Mouse (Mus musculus): ENCODE results near the gene Med12l. TPM values are rescaled to one million over a fixed set of nuclear protein-coding genes. Genes with fewer than 3 reads are reported as not detected.

The Med12l gene
- 3.9 and 4.5 TPM in 2 replicates for polyA plus RNA-seq (2016; fragmentation: Nextera tagmentation; extraction: Ambion mirVana)

GRCm38 (mm10) chr3:59005271-59005995 lies at the start of gene Med12l:
Gene Med12l (plus strand): TSS chr3:59005825.
- Histone ChIP-seq H3K9me3 (no peaks in the 10 kb centered on the region), H3K4me3 (peak within 1 kb of the TSS; percentile 83), H3K36me3 (no peaks in the 10 kb centered on the region), H3K4me2 (replicated peaks) (peak within 1 kb of the TSS; percentile 87), H3K27me3 (replicated peaks) (no peaks in the 10 kb centered on the region), H3K9ac (peak within 1 kb of the TSS; percentile 75), H3K27ac (peak within 1 kb of the TSS; percentile 89), H3K4me1 (peaks cover 7% of the 10 kb centered on the region; the same call in 1 of the 2 replicates)
- peak; percentile 76 for ATAC-seq (ENCODE audit: low FRiP score, low read depth)
- WGBS = under 1% methylated on average over 69 of the region's 69 CpGs

- Histone ChIP-seq H3K27ac (no peak overlapping the region), H3K9ac (no peak overlapping the region), H3K4me2 (replicated peaks) (no peak overlapping the region), H3K4me3 (no peak overlapping the region), H3K36me3 (no peaks in the 10 kb centered on the region), H3K9me3 (no peaks in the 10 kb centered on the region), H3K4me1 (no peaks in the 10 kb centered on the region), H3K27me3 (replicated peaks) (no peaks in the 10 kb centered on the region)
- no peak for ATAC-seq (ENCODE audit: low FRiP score, low read depth)
- 90% methylated on average over 1 of the region's 1 CpGs for WGBS
Measured at GRCm38 (mm10) chr3:58961166-58961565, 44.5 kb upstream of the Med12l start.

DNA sequence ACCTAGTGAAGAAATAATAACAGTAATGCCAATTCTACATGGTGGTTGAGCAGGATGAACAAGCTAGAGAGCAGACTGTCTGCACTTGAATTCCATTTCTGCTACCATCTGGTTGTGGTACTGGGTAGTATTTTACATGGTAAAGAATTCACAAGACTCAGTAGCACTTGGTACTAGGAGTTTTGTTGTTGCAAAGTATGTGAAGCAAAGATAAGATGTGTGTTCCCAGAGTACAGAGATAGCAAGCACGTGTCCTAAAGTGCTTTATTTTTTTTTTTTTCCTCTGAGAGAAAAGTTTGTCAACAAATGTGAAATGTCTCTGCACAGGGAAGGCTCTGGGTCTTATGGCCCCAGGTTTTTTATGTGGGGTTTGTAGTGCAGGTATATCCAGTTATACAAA lies 28.2 kb upstream of the Med12l start:
- Histone ChIP-seq H3K9me3 (no peaks in the 10 kb centered on the region), H3K27ac (no peak overlapping the region), H3K4me2 (replicated peaks) (no peak overlapping the region), H3K4me3 (no peak overlapping the region), H3K4me1 (no peaks in the 10 kb centered on the region), H3K27me3 (replicated peaks) (no peaks in the 10 kb centered on the region), H3K9ac (no peak overlapping the region), H3K36me3 (no peaks in the 10 kb centered on the region)
- no peak for ATAC-seq (ENCODE audit: low FRiP score, low read depth)
- WGBS = 95% methylated on average over 1 of the region's 1 CpGs

DNA sequence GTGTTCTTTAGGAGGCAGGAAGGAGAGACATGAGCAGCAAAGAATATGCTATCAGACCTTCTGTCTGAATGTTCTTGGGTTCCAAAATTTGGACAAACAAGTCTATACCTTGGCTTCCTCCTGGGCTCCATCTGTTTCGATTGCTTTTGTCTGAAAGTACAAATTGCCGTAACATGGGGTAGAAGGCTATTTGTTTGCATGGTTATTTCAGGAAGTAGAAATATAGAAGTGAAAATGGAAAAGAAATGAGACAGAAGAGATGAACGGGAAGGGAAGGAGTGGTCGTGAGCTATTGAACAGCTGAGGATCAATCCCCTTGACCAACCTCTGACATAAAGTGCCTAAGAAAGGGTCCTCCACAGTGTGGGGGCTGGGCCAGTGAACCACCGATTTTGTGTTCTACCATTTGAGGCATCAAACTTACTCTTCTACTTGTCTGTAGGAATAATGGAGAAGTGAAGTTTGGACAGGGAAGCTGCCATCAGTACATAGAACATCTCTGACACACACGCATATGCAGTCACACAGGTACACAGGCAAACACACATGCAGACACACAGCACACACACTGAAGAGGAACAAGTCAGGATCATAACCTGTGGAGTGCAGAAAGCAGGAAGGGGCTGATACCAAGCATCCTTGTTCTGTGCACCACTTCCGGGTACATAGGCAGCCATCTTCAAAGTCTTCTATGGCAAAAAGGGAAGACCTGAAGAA lies 27.6 kb upstream of the Med12l start:
- no peak for ATAC-seq (ENCODE audit: low FRiP score, low read depth)
- H3K27ac ChIP-seq = no peak overlapping the region
- H3K4me2 ChIP-seq (replicated peaks) = no peak overlapping the region
- H3K4me3 ChIP-seq = no peak overlapping the region
- 89% methylated on average over 7 of the region's 7 CpGs for WGBS
- no peaks in the 10 kb centered on the region for H3K36me3 ChIP-seq
- H3K27me3 ChIP-seq (replicated peaks) = no peaks in the 10 kb centered on the region
- H3K9me3 ChIP-seq = no peaks in the 10 kb centered on the region
- H3K4me1 ChIP-seq = no peaks in the 10 kb centered on the region
- H3K9ac ChIP-seq = no peak overlapping the region

DNA sequence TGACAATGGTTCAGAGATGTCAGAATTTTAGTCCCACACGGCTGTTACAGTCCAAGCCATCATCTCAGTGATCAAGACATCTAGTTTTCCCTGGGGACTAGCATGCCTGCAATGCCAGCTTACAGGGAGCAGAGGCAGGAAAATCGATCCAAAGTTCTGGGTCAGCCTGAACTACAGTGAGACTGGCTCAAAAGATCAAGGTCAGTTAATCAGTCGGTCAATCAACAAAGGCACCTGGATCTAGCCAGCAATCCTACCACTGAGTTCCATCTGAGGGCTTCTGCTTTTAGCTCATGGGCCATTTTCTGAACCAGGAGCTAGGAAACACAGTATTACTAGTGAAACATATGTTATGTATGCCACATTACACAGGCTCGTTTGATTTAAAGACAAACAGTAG lies 25.0 kb upstream of the Med12l start:
- WGBS = 75% methylated on average over 4 of the region's 4 CpGs
- H3K4me1 ChIP-seq = no peaks in the 10 kb centered on the region
- no peak overlapping the region for H3K4me2 ChIP-seq (replicated peaks)
- no peak for ATAC-seq (ENCODE audit: low FRiP score, low read depth)
- no peaks in the 10 kb centered on the region for H3K36me3 ChIP-seq
- no peaks in the 10 kb centered on the region for H3K9me3 ChIP-seq
- H3K27me3 ChIP-seq (replicated peaks) = no peaks in the 10 kb centered on the region
- no peak overlapping the region for H3K27ac ChIP-seq
- H3K4me3 ChIP-seq = no peak overlapping the region
- no peak overlapping the region for H3K9ac ChIP-seq

GRCm38 (mm10) chr3:58982896-58983837 lies 22.5 kb upstream of the Med12l start:
- Histone ChIP-seq H3K4me2 (replicated peaks) (peak overlapping the region; percentile 35; the same call in 1 of the 2 replicates), H3K4me3 (no peak overlapping the region), H3K27ac (no peak overlapping the region), H3K9ac (no peak overlapping the region), H3K4me1 (no peaks in the 10 kb centered on the region), H3K27me3 (replicated peaks) (0 out of 2 replicates have a peak, but pooled peaks cover under 1% of the 10 kb centered on the region), H3K9me3 (no peaks in the 10 kb centered on the region), H3K36me3 (no peaks in the 10 kb centered on the region)
- ATAC-seq (ENCODE audit: low FRiP score, low read depth) = peak; percentile 50; the same call in 1 of the 2 replicates
- WGBS = 54% methylated on average over 15 of the region's 15 CpGs

DNA sequence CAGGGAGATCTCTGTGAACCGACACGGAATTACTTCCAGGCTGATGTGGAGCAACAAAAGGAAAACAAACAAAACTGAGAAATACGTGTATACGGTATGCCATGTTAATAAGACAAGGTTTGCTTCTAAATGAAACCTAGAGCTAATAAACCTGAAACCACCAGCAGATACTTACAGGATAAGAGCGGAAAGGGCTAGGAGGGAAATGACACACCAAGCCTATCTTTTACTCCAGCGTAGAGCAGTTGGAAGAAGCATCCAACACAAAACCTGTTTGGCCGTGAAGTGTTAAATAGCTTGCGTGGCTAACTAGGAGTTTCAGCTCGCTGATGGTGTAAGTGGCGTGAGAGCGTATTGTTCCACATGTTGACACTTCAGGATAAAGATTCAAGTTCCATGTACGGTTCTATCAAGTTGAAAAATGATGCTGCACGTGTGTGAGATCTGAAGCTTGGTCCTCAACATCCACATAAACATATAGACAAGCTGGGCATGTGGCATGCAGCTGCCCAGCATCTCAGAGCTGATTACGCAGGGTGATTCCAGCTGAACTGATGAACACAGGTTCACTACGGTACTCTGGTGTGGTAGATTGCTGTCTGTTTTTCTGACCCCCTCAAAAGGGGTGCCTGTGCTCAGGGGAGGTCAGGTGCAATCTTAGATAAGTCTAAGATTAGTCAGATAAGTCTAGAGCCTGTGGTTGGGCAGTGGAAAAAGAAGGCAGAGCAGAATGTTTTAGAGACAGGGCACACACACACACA lies 21.6 kb upstream of the Med12l start:
- Histone ChIP-seq H3K27ac (no peak overlapping the region), H3K4me3 (no peak overlapping the region), H3K36me3 (no peaks in the 10 kb centered on the region), H3K9ac (no peak overlapping the region), H3K27me3 (replicated peaks) (0 out of 2 replicates have a peak, but pooled peaks cover 4% of the 10 kb centered on the region), H3K4me2 (replicated peaks) (no peak overlapping the region), H3K4me1 (no peaks in the 10 kb centered on the region), H3K9me3 (no peaks in the 10 kb centered on the region)
- 84% methylated on average over 15 of the region's 15 CpGs for WGBS
- no peak for ATAC-seq (ENCODE audit: low FRiP score, low read depth)

DNA sequence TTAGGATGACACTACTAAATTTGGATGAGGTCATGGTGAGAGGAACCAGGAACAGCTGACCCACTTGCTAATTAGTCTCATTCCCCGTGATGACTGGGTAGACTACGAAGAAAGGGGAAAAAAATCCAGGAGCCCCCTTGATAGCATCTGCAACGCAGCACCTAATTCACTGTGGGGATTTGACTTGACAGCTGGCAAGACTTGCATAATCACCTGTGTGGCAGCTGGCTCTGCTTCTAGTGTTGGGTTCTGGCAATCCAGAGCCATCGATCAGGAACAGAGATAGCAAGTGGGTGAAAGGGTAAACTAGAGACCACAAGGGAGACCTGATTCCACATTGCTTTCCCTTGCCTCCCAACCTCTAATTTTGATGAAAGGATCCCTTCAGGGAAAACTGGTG lies 19.8 kb upstream of the Med12l start:
- H3K9me3 ChIP-seq = no peaks in the 10 kb centered on the region
- no peak overlapping the region for H3K4me3 ChIP-seq
- H3K4me2 ChIP-seq (replicated peaks) = no peak overlapping the region
- no peaks in the 10 kb centered on the region for H3K36me3 ChIP-seq
- 0 out of 2 replicates have a peak, but pooled peaks cover 4% of the 10 kb centered on the region for H3K27me3 ChIP-seq (replicated peaks)
- no peak overlapping the region for H3K9ac ChIP-seq
- 71% methylated on average over 4 of the region's 4 CpGs for WGBS
- H3K4me1 ChIP-seq = no peaks in the 10 kb centered on the region
- H3K27ac ChIP-seq = no peak overlapping the region
- ATAC-seq (ENCODE audit: low FRiP score, low read depth) = no peak

DNA sequence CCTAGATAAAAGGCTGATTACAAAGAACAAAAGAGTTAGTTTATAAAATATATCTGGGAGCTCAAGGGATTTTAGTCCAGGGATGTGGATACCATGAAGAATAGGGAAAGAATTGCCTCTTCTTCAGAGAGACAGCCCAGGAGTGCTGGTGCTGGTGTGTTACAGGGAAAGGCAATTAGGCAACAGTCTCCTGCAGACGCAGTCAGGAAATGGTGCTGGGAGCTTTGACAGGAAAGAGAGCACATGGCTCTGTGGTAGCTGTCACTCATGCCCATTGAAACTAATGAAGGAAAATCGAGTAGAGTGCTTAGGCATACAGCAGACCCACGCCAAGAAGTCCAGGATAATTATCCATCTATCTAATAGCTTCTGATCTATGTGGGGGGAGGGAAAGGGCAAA lies 16.3 kb upstream of the Med12l start:
- no peak overlapping the region for H3K27ac ChIP-seq
- ATAC-seq (ENCODE audit: low FRiP score, low read depth) = no peak
- 64% methylated on average over 3 of the region's 3 CpGs for WGBS
- H3K9me3 ChIP-seq = no peaks in the 10 kb centered on the region
- no peak overlapping the region for H3K4me2 ChIP-seq (replicated peaks)
- no peaks in the 10 kb centered on the region for H3K4me1 ChIP-seq
- H3K9ac ChIP-seq = no peak overlapping the region
- 0 out of 2 replicates have a peak, but pooled peaks cover 4% of the 10 kb centered on the region for H3K27me3 ChIP-seq (replicated peaks)
- no peaks in the 10 kb centered on the region for H3K36me3 ChIP-seq
- no peak overlapping the region for H3K4me3 ChIP-seq

GRCm38 (mm10) chr3:58990556-58990955 lies 15.1 kb upstream of the Med12l start:
- no peaks in the 10 kb centered on the region for H3K36me3 ChIP-seq
- H3K27ac ChIP-seq = no peak overlapping the region
- no peak overlapping the region for H3K9ac ChIP-seq
- no peaks in the 10 kb centered on the region for H3K4me1 ChIP-seq
- H3K4me2 ChIP-seq (replicated peaks) = no peak overlapping the region
- WGBS = 70% methylated on average over 3 of the region's 3 CpGs
- H3K27me3 ChIP-seq (replicated peaks) = 0 out of 2 replicates have a peak, but pooled peaks cover 4% of the 10 kb centered on the region
- ATAC-seq (ENCODE audit: low FRiP score, low read depth) = no peak
- H3K4me3 ChIP-seq = no peak overlapping the region
- no peaks in the 10 kb centered on the region for H3K9me3 ChIP-seq

DNA sequence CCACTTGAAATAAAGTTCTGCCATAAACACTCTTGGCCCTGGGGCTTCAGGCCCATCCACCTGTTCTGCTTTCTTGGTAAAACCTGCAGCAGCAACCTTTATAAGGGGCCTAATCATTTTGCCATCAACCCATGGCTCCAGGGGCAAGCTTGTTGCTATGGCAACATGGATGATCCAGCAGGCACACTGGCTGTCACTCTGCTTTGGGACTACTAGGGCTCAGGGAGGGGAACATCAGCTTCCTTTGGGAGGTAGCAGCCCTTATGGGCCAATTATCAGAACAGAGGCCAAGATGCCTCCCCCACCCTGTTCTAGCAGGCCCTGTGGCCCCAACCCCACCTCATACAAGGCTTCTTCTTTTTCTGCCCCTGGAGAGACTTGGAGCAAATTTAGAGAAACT lies 13.5 kb upstream of the Med12l start:
- Histone ChIP-seq H3K9ac (no peak overlapping the region), H3K4me1 (no peaks in the 10 kb centered on the region), H3K9me3 (no peaks in the 10 kb centered on the region), H3K4me3 (no peak overlapping the region), H3K4me2 (replicated peaks) (no peak overlapping the region), H3K27ac (no peak overlapping the region), H3K27me3 (replicated peaks) (0 out of 2 replicates have a peak, but pooled peaks cover 4% of the 10 kb centered on the region), H3K36me3 (no peaks in the 10 kb centered on the region)
- ATAC-seq (ENCODE audit: low FRiP score, low read depth) = no peak

Measured in neural tube, embryonic 12.5 days (tissue).